Mouse (Mus musculus) hindbrain, postnatal 0 days (tissue): ENCODE results near the gene Taf10. TPM values are rescaled to one million over a fixed set of nuclear protein-coding genes. Genes with fewer than 3 reads are reported as not detected.

Source experiments
- ATAC-seq: fragments of 200-750 bp; cut with Nextera tagmentation; 2 replicates; pipeline ENCODE4 v1.8.0; 2017; ENCODE audit warnings: mild to moderate bottlenecking, moderate TSS enrichment, moderate library complexity
- DNase-seq: peaks from one replicate; pipeline ENCODE4 v3.0.0-alpha.2; 2015; ENCODE audit warnings: low spot score
- H3K27ac ChIP-seq: fragments of 300-500 bp; sonication (generic); 2 replicates; pipeline ENCODE4 v1.5.1; 2014; ENCODE audit warnings: mild to moderate bottlenecking
- H3K27me3 ChIP-seq: fragments of 300-500 bp; sonication (generic); 2 replicates; pipeline ENCODE4 v1.6.1; 2014; ENCODE audit warnings: low read length, mixed read lengths; ENCODE audit not compliant: insufficient read depth
- H3K36me3 ChIP-seq: fragments of 300-500 bp; sonication (generic); 2 replicates; pipeline ENCODE4 v1.6.1; 2014; ENCODE audit warnings: low read length, mixed read lengths; ENCODE audit not compliant: insufficient read depth
- H3K4me1 ChIP-seq: fragments of 300-500 bp; sonication (generic); 2 replicates; pipeline ENCODE4 v1.6.1; 2014; ENCODE audit warnings: antibody characterized with exemption, low read length, mixed read lengths; ENCODE audit not compliant: insufficient read depth
- H3K4me2 ChIP-seq: fragments of 300-500 bp; sonication (generic); 2 replicates; pipeline ENCODE4 v1.6.1; 2014; ENCODE audit warnings: low read depth, mild to moderate bottlenecking, low read length, moderate library complexity, mixed read lengths
- H3K4me3 ChIP-seq: fragments of 300-500 bp; sonication (generic); 2 replicates; pipeline ENCODE4 v1.5.1; 2014; ENCODE audit warnings: low read length
- H3K9ac ChIP-seq: fragments of 300-500 bp; sonication (generic); replicated peaks from 2 replicates; pipeline ENCODE4 v1.6.1; 2014; ENCODE audit warnings: mild to moderate bottlenecking, low read length, moderate library complexity, mixed read lengths
- H3K9me3 ChIP-seq: fragments of 300-500 bp; sonication (generic); 2 replicates; pipeline ENCODE4 v1.6.1; 2016; ENCODE audit warnings: low read length, mixed read lengths
- CTCF ChIP-seq: IDR thresholded peaks from 2 replicates; pipeline ENCODE4 v1.5.1; 2016; ENCODE audit warnings: antibody characterized with exemption, control low read depth, low read depth
- WGBS: fragments of 180-500 bp; shearing (Covaris S2); extraction: QIAGEN DNeasy Blood & Tissue Kit; methylation state at CpG from one replicate; pipeline ENCODE4 v1.1.7; 2014; 5-methylcytosine and 5-hydroxymethylcytosine counted together
- polyA plus RNA-seq: library from polyadenylated mRNA; unstranded; fragments of >200 nt; fragmentation: Nextera tagmentation; extraction: Ambion mirVana; gene quantifications from 2 replicates; pipeline ENCODE4 v1.2.1, GENCODE M21; 2015
- total RNA-seq: library from RNA; depleted of rRNA; stranded (reverse); fragments of >200 nt; gene quantifications from 2 replicates; pipeline ENCODE4 v1.2.3, GENCODE M21; 2014

Gene Taf10
- total and polyA plus RNA-seq, 2 experiments from 2014 or later, result 111 to 124 TPM

DNA sequence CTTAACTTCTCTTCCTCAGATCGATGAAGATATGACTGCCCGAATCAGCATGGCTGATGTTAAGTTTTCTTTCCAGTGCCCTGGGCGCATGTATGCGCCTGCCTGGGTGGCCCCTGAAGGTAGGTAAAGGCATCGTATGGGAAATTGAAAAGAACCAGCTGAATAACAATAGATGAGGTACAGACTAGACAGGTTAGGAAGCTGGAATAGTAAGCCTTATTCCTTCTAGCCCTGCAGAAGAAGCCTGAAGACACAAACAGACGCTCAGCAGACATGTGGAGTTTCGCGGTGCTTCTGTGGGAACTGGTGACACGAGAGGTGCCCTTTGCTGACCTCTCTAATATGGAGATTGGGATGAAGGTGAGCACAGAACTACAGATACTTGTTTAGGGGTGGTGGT is 2.2 kb downstream of the Taf10 start:
- Histone ChIP-seq H3K4me1 (0 out of 2 replicates have a peak, but pooled peaks cover 5% of the 10 kb centered on the region), H3K27ac (no peak overlapping the region), H3K4me3 (no peak overlapping the region), H3K9me3 (no peaks in the 10 kb centered on the region), H3K9ac (no peak overlapping the region), H3K27me3 (no peaks in the 10 kb centered on the region), H3K4me2 (no peak overlapping the region), H3K36me3 (peaks cover 22% of the 10 kb centered on the region)
- 93% methylated on average over 9 of the region's 9 CpGs for WGBS
- ATAC-seq, result no peak
- no peak for TF ChIP-seq CTCF
- DNase-seq, result no peak

DNA sequence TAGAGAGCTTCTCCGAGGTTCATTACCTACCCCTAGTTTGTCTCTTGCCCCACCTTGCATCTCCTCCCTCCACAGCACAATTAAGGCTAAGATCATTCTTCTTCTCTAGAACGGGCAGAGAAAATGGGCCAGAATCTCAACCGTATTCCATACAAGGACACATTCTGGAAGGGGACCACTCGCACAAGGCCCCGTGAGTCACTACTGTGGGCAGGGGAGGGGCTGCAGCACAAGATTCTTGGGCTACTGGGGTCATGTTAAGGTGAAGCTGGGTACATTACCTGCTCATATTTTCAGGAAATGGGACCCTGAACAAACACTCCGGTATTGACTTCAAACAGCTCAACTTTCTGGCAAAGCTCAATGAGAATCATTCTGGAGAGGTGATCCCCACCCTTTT is 3.3 kb downstream of the Taf10 start:
- no peak for DNase-seq
- H3K9ac ChIP-seq, result no peak overlapping the region
- peaks cover 22% of the 10 kb centered on the region for H3K36me3 ChIP-seq
- no peaks in the 10 kb centered on the region for H3K9me3 ChIP-seq
- no peak overlapping the region for H3K27ac ChIP-seq
- H3K4me2 ChIP-seq, result no peak overlapping the region
- no peak for ATAC-seq
- no peak for TF ChIP-seq CTCF
- H3K4me3 ChIP-seq, result no peak overlapping the region
- no peaks in the 10 kb centered on the region for H3K27me3 ChIP-seq
- WGBS, result 85% methylated on average over 6 of the region's 6 CpGs
- H3K4me1 ChIP-seq, result 0 out of 2 replicates have a peak, but pooled peaks cover 5% of the 10 kb centered on the region

DNA sequence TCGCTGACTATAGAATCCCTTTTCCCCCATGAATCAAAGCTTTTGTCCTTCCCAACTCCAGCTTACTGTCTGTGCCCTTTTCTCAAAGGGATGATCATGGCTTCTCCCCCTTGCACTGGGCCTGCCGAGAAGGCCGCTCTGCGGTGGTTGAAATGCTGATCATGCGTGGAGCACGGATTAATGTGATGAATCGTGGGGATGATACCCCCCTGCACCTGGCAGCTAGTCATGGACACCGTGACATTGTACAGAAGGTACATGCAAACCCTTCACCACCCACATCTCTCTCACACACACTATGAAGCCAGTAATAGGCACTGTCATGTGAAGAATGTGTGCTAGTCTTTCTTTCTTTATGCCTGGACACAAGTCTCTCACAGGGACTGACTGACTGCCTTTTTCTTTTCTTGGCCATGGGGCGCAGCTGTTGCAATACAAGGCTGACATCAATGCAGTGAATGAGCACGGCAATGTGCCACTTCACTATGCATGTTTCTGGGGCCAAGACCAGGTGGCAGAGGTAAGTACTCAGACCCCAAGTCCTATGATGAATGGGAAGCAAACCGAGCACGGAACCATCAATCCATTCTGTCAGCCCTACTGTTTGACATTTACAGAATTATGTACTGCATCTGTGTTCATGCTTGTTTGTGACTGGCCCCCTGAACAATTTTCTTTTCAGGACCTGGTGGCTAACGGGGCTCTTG is 3.9 kb downstream of the Taf10 start:
- TF ChIP-seq CTCF, result no peak
- Histone ChIP-seq H3K27me3 (no peaks in the 10 kb centered on the region), H3K4me2 (no peak overlapping the region), H3K36me3 (peaks cover 22% of the 10 kb centered on the region), H3K4me1 (0 out of 2 replicates have a peak, but pooled peaks cover 5% of the 10 kb centered on the region), H3K27ac (no peak overlapping the region), H3K9me3 (no peaks in the 10 kb centered on the region), H3K4me3 (no peak overlapping the region), H3K9ac (no peak overlapping the region)
- DNase-seq (no peak), ATAC-seq (no peak)
- WGBS, result 70% methylated on average over 13 of the region's 13 CpGs

DNA sequence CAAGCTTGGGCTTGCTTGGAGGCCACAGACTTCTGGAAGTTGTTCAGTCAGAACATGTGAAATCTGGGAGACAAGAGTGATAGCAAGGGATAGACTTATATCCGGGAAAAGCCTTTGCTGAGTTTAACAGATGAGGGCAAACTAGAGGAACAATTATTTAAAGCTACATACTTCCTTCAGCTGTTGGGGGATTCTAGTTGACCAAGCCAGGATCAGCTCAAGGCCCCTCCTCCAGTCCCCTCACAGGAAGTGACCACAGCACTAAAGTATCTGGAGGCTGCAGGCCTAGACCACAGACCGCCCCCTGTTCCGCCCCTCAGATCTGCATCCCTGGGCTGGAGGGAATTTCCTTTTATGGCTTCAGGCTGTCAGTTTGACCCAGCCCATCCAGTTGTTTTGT is 5.2 kb downstream of the Taf10 start:
- Histone ChIP-seq H3K27me3 (no peaks in the 10 kb centered on the region), H3K4me3 (no peak overlapping the region), H3K27ac (no peak overlapping the region), H3K4me1 (0 out of 2 replicates have a peak, but pooled peaks cover 5% of the 10 kb centered on the region), H3K9me3 (no peaks in the 10 kb centered on the region), H3K9ac (no peak overlapping the region), H3K36me3 (peaks cover 26% of the 10 kb centered on the region), H3K4me2 (no peak overlapping the region)
- whole genome bisulfite sequencing, result 34% methylated on average over 3 of the region's 3 CpGs
- DNase-seq (no peak), ATAC-seq (no peak)
- no peak for TF ChIP-seq CTCF

DNA sequence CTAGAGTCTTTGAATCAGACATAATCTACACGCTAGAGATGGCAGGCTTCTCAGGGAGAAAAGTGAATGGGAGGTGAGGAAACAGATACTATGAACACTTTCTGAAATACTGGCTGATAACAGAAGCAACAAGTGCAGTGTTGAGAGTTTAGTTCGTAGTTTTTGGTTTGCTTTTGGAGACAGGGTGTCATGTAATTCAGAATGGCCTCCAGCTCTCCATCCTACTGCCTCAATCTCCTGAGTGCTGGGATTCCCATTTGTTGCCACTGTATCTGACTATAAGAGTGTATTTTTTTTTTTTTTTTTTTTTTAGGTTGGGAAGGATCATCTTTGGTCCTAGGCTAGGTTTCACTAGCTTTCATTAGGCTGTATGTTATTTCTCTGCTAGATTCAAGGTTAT is 5.9 kb downstream of the Taf10 start:
- H3K4me3 ChIP-seq, result no peak overlapping the region
- 83% methylated on average over 2 of the region's 2 CpGs for WGBS
- no peak for DNase-seq
- no peak overlapping the region for H3K27ac ChIP-seq
- H3K4me2 ChIP-seq, result peak overlapping the region; percentile 95
- ATAC-seq, result no peak
- H3K9ac ChIP-seq, result no peak overlapping the region
- no peak for TF ChIP-seq CTCF
- no peaks in the 10 kb centered on the region for H3K9me3 ChIP-seq
- H3K36me3 ChIP-seq, result peaks cover 31% of the 10 kb centered on the region
- H3K27me3 ChIP-seq, result no peaks in the 10 kb centered on the region
- H3K4me1 ChIP-seq, result 0 out of 2 replicates have a peak, but pooled peaks cover 5% of the 10 kb centered on the region

DNA sequence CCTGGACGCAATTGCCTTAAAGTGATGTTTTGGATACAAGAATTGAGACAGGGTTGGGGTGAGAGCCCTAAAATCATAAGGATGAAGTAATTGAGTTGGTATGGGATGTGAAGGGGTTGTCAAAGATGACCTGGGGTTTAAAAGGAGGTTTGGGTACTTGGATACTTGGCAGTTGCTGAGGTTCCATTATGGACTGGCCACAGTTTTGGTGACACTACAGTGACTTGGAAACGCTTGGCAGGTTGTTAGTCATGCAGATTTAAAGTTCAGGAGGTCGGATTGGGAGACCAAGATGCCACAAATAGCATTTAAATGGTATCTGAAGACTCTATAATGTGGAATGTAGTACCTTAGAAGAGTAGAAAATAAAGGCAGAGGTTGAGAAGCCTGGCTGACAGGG is 6.5 kb downstream of the Taf10 start:
- H3K36me3 ChIP-seq, result peaks cover 37% of the 10 kb centered on the region
- H3K27ac ChIP-seq, result 0 out of 2 replicates have a peak overlapping the region, but pooled peaks have one; percentile 82
- no peak for TF ChIP-seq CTCF
- H3K4me1 ChIP-seq, result 0 out of 2 replicates have a peak, but pooled peaks cover 5% of the 10 kb centered on the region
- H3K4me3 ChIP-seq, result peak overlapping the region; percentile 57
- no peaks in the 10 kb centered on the region for H3K27me3 ChIP-seq
- H3K9ac ChIP-seq, result peak overlapping the region; percentile 77; the same call in 1 of the 2 replicates
- WGBS, result 21% methylated on average over 3 of the region's 3 CpGs
- peak overlapping the region; percentile 95 for H3K4me2 ChIP-seq
- no peaks in the 10 kb centered on the region for H3K9me3 ChIP-seq
- ATAC-seq (no peak), DNase-seq (no peak)
